Mouse (Mus musculus): Measurements from ENCODE around the gene Kbtbd13. TPM values are rescaled to one million over a fixed set of nuclear protein-coding genes. Genes with fewer than 3 reads are reported as not detected.
A peak's percentile ranks its signal among the peaks of the same experiment; 100 is the strongest.
"Not testable (repeated sequence)": the region's sequence is repeated elsewhere in the genome, so short reads cannot be mapped to it uniquely, and the experiment has no call there.

Gene Kbtbd13
- polyA plus RNA-seq, 1 experiment = 1.0 TPM

GRCm38 (mm10) chr9:65347112-65347850 lies 44.2 kb downstream of the Kbtbd13 start:
- peaks cover 3% of the 10 kb centered on the region for H3K4me1 ChIP-seq (ENCODE audit: control insufficient read depth, insufficient read depth, insufficient read length, low read length)
- H3K4me3 ChIP-seq (ENCODE audit: insufficient read depth, low read depth, low read length) = peak overlapping the region; percentile 84
- peak overlapping the region; percentile 35; the same call in 1 of the 2 replicates for H3K27ac ChIP-seq (replicated peaks; ENCODE audit: low read depth, low read length)

- peak overlapping the region; percentile 84 for H3K4me3 ChIP-seq (ENCODE audit: insufficient read depth, low read depth, low read length)
- H3K27ac ChIP-seq (replicated peaks; ENCODE audit: low read depth, low read length) = peak overlapping the region; percentile 35
- peaks cover 3% of the 10 kb centered on the region for H3K4me1 ChIP-seq (ENCODE audit: control insufficient read depth, insufficient read depth, insufficient read length, low read length)
These were observed 44.9 kb downstream of the Kbtbd13 start for GRCm38 (mm10) chr9:65346476-65347111.

- H3K4me1 ChIP-seq (ENCODE audit: control insufficient read depth, insufficient read depth, insufficient read length, low read length) = peaks cover 3% of the 10 kb centered on the region
- H3K27ac ChIP-seq (replicated peaks; ENCODE audit: low read depth, low read length) = peak within 1 kb of the TSS; percentile 87
- peak within 1 kb of the TSS; percentile 84 for H3K4me3 ChIP-seq (ENCODE audit: insufficient read depth, low read depth, low read length)
These were observed 45.5 kb downstream of the Kbtbd13 start, which contains the start of gene Pdcd7 for GRCm38 (mm10) chr9:65345854-65346475. TSS of gene Pdcd7 (plus strand) at chr9:65346104.

GRCm38 (mm10) chr9:65345439-65345838 lies 46.0 kb downstream of the Kbtbd13 start:
- Histone ChIP-seq H3K4me3 (ENCODE audit: insufficient read depth, low read depth, low read length) (peak overlapping the region; percentile 84), H3K27ac (replicated peaks; ENCODE audit: low read depth, low read length) (peak overlapping the region; percentile 87)

DNA sequence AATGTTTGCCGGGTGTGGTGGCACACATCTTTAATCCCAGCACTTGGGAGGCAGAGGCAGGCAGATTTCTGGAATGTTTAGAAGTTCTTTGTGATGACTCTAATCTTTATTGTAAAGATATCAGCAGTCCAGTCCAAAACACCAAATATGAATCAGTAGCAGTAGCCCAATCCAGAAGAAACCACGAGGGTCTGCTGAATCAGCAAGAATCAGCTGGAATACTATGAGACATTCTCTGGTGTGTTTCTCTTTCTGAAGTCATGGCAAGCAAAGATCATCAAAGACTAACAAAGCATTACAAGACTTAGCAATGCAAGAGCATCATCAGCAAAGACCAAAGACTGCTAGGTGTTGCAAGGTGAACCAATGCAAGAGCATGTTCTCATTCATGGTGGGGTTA lies 51.0 kb downstream of the Kbtbd13 start:
- H3K4me3 ChIP-seq (ENCODE audit: insufficient read depth, low read depth, low read length) = no peak overlapping the region
- no peak overlapping the region for H3K27ac ChIP-seq (replicated peaks; ENCODE audit: low read depth, low read length)
- no peaks in the 10 kb centered on the region for H3K4me1 ChIP-seq (ENCODE audit: control insufficient read depth, insufficient read depth, insufficient read length, low read length)

More at GRCm38 (mm10) chr9:65345439-65345838, 46.0 kb downstream of the Kbtbd13 start:
- H3K4me1 ChIP-seq (ENCODE audit: control insufficient read depth, insufficient read depth, insufficient read length, low read length) = not testable (repeated sequence)

DNA sequence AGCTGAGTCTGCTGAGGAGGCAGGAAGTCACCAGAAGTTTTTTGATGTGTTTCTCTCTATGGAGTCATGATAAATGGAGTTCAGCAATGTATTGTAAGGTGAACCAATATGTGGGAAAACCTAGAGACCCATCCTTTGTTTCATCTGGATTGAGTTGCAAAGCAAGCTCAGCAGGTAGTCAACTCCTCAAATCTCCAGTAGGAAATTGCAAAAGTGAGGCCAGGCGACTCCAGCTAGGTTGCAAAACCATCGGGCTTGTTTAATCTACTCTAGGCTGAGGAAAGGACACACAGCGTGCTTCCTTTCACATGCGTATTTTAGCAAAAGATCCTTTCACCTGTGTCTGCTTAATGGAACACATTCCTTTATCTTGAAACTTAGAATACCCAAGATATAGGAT lies 52.3 kb downstream of the Kbtbd13 start:
- Histone ChIP-seq H3K4me1 (ENCODE audit: control insufficient read depth, insufficient read depth, insufficient read length, low read length) (no peaks in the 10 kb centered on the region), H3K4me3 (ENCODE audit: insufficient read depth, low read depth, low read length) (no peak overlapping the region), H3K27ac (replicated peaks; ENCODE audit: low read depth, low read length) (no peak overlapping the region)

Other genes with a start within 250 kb of the Kbtbd13 start
- gene Parp16, start 196.3 kb downstream of the Kbtbd13 start, polyA plus RNA-seq (2012; ENCODE audit: insufficient read depth, insufficient read length, missing spikeins) = 11.9 and 16.2 TPM in 2 replicates
- 1.2 and 3.1 TPM in 2 replicates for gene Cilp, start 126.5 kb downstream of the Kbtbd13 start, polyA plus RNA-seq (2012; ENCODE audit: insufficient read depth, insufficient read length, missing spikeins)
- 97.1 and 113 TPM in 2 replicates for gene Clpx, start 97.4 kb downstream of the Kbtbd13 start, polyA plus RNA-seq (2012; ENCODE audit: insufficient read depth, insufficient read length, missing spikeins)
- 7.3 and 11.6 TPM in 2 replicates for gene Pdcd7, start 45.5 kb downstream of the Kbtbd13 start, polyA plus RNA-seq (2012; ENCODE audit: insufficient read depth, insufficient read length, missing spikeins)
- 0.75 TPM in 1 of 2 replicates, not detected in the other for gene Ubap1l, start 30.6 kb downstream of the Kbtbd13 start, polyA plus RNA-seq (2012; ENCODE audit: insufficient read depth, insufficient read length, missing spikeins)
- gene Rasl12, start 6.9 kb upstream of the Kbtbd13 start, polyA plus RNA-seq (2012; ENCODE audit: insufficient read depth, insufficient read length, missing spikeins) = 138 and 139 TPM in 2 replicates
- gene Slc51b, start 31.3 kb upstream of the Kbtbd13 start, polyA plus RNA-seq (2012; ENCODE audit: insufficient read depth, insufficient read length, missing spikeins) = not detected in 2 replicates
- 10.1 and 15.0 TPM in 2 replicates for gene Mtfmt, start 44.1 kb upstream of the Kbtbd13 start, polyA plus RNA-seq (2012; ENCODE audit: insufficient read depth, insufficient read length, missing spikeins)
- gene Spg21, start 69.3 kb upstream of the Kbtbd13 start, polyA plus RNA-seq (2012; ENCODE audit: insufficient read depth, insufficient read length, missing spikeins) = 50.0 and 57.1 TPM in 2 replicates
- gene Ankdd1a, start 128.5 kb upstream of the Kbtbd13 start, polyA plus RNA-seq (2012; ENCODE audit: insufficient read depth, insufficient read length, missing spikeins) = not detected in 2 replicates
- 6.2 and 7.5 TPM in 2 replicates for gene Plekho2, start 188.4 kb upstream of the Kbtbd13 start, polyA plus RNA-seq (2012; ENCODE audit: insufficient read depth, insufficient read length, missing spikeins)
- gene Pif1, start 195.5 kb upstream of the Kbtbd13 start, polyA plus RNA-seq (2012; ENCODE audit: insufficient read depth, insufficient read length, missing spikeins) = not detected in 2 replicates
- gene Rbpms2, start 238.0 kb upstream of the Kbtbd13 start, polyA plus RNA-seq (2012; ENCODE audit: insufficient read depth, insufficient read length, missing spikeins) = 72.4 and 81.8 TPM in 2 replicates

All from brown adipose tissue, adult 24 weeks (tissue).